In the genomic region with DNA sequence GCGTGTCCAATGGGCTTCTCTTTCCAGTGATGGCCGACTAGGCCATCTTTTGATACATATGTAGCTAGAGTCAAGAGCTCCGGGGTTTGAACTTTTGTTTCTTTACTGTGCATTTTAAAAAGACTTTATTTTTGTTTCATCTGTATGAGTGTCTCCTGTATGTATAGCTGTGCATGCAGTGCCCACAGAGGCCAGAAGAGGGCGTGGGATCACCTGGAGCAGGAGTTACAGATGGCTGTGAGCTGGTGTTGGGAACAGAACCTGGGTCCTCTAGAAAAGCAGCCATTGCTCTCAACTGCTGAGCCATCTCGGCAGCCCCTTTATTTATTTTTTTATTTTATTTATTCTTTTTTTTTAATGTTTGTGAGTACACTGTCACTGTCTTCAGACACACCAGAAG, we compare ENCODE assay signal across 16 mouse cellular contexts.
DNase-seq lines count a peak whose midpoint lies in the region; TF ChIP-seq lines count a peak whose summit lies in the region.
"Had no signal": no experiment of that assay in that cellular context is flagged by ENCODE, and none has a peak within 500 bp of the region (broad histone marks: within the 10 kb centered on the region; RNA-seq: fewer than 3 reads in every experiment).

No protein-coding gene starts in this region.

- 89% methylated on average over 5 of the region's 5 CpGs for WGBS in heart, adult 2 months
- WGBS in lung, adult 2 months: 80% methylated on average over 4 of the region's 5 CpGs

- H3K9ac ChIP-seq in heart, adult 2 months (ENCODE audit: low read depth, low read length): no peak overlapping the region
- no peak overlapping the region for H3K9ac ChIP-seq in ES-Bruce4 (ENCODE audit: low read depth, poor library complexity, severe bottlenecking)
- H3K9ac ChIP-seq: embryonic facial prominence, embryonic 15.5 days; hindbrain, embryonic 13.5 days; midbrain, embryonic 15.5 days had no signal

- H3K4me3 ChIP-seq in heart, adult 2 months: no peak overlapping the region
- H3K4me3 ChIP-seq in lung, adult 2 months (replicated peaks; ENCODE audit: extremely low read depth, low read depth, low read length): no peak overlapping the region
- no peak overlapping the region for H3K4me3 ChIP-seq in ES-Bruce4 (ENCODE audit: low read depth, low read length)
- H3K4me3 ChIP-seq in cortical plate, adult 2 months (ENCODE audit: insufficient read depth, low read length): no peak overlapping the region
- H3K4me3 ChIP-seq: embryonic facial prominence, embryonic 15.5 days; hindbrain, embryonic 13.5 days; midbrain, embryonic 15.5 days had no signal

- no peak for DNase-seq in heart, adult 2 months
- no peak for DNase-seq in heart, postnatal 4 days
- DNase-seq in lung, adult 2 months: no peak
- no peak for DNase-seq in lung, postnatal 36 days
- no peak for DNase-seq in yolk sac, embryonic 10.5 days (ENCODE audit: low spot score)
- DNase-seq: cerebellum, adult 18-20 months; heart, adult 11 months; kidney, adult 18-20 months; kidney, postnatal 36 days; left cerebral cortex, postnatal 4 days; right cerebral cortex, postnatal 25 days had no signal

- intact Hi-C loops in heart, adult 2 months (cut with DNase I): no loop called here

- H3K27me3 ChIP-seq in heart, adult 2 months (ENCODE audit: control insufficient read depth, insufficient read depth, low read length): no peaks in the 10 kb centered on the region
- no peaks in the 10 kb centered on the region for H3K27me3 ChIP-seq in ES-Bruce4 (ENCODE audit: control insufficient read depth, insufficient read depth, low read length, poor library complexity, severe bottlenecking)
- H3K27me3 ChIP-seq: embryonic facial prominence, embryonic 15.5 days; hindbrain, embryonic 13.5 days; midbrain, embryonic 15.5 days had no signal

- no peak for TF ChIP-seq EP300 in heart, adult 2 months (IDR thresholded peaks at IDR 0.05; ENCODE audit: insufficient read depth, low read depth, low read length)
- no peak for TF ChIP-seq EP300 in ES-Bruce4 (IDR thresholded peaks at IDR 0.05; ENCODE audit: insufficient read depth, low read depth, low read length)

- no peak overlapping the region for H3K27ac ChIP-seq in heart, adult 2 months
- no peak overlapping the region for H3K27ac ChIP-seq in ES-Bruce4 (ENCODE audit: insufficient read depth, low read length)
- H3K27ac ChIP-seq in cortical plate, adult 2 months (ENCODE audit: insufficient read depth, low read length): no peak overlapping the region
- H3K27ac ChIP-seq: embryonic facial prominence, embryonic 15.5 days; hindbrain, embryonic 13.5 days; midbrain, embryonic 15.5 days had no signal

- H3K9me3 ChIP-seq in ES-Bruce4 (replicated peaks; ENCODE audit: control insufficient read depth, insufficient read depth, low read length, poor library complexity, severe bottlenecking): no peaks in the 10 kb centered on the region
- H3K9me3 ChIP-seq: embryonic facial prominence, embryonic 15.5 days; hindbrain, embryonic 13.5 days; midbrain, embryonic 15.5 days had no signal

- TF ChIP-seq CTCF in heart, adult 2 months (IDR thresholded peaks at IDR 0.05): peak; percentile 51
- TF ChIP-seq CTCF in lung, adult 2 months (IDR thresholded peaks at IDR 0.05; ENCODE audit: insufficient read depth, low read length): peak; percentile 38; the same call in 1 of the 2 replicates
- peak; percentile 54 for TF ChIP-seq CTCF in ES-Bruce4 (IDR thresholded peaks at IDR 0.05; ENCODE audit: low read depth, low read length)
- 0 out of 2 replicates have a peak, but pooled peaks have one; percentile 11 for TF ChIP-seq CTCF in cortical plate, adult 2 months (IDR thresholded peaks at IDR 0.05; ENCODE audit: extremely low read depth, insufficient read depth, low read length)

- TF ChIP-seq POLR2A in heart, adult 2 months (IDR thresholded peaks at IDR 0.05; ENCODE audit: insufficient read depth, low read depth, low read length): no peak
- no peak for TF ChIP-seq POLR2A in lung, adult 2 months (IDR thresholded peaks at IDR 0.05; ENCODE audit: borderline replicate concordance, extremely low read depth, low read depth, low read length)
- no peak for TF ChIP-seq POLR2A in ES-Bruce4 (IDR thresholded peaks at IDR 0.05; ENCODE audit: insufficient read depth, low read length)
- no peak for TF ChIP-seq POLR2A in cortical plate, adult 2 months (IDR thresholded peaks at IDR 0.05; ENCODE audit: extremely low read depth, insufficient read depth, low read length)

- peaks cover 6% of the 10 kb centered on the region for H3K4me1 ChIP-seq in heart, adult 2 months (ENCODE audit: control insufficient read depth, insufficient read depth, low read length)
- peaks cover 15% of the 10 kb centered on the region for H3K4me1 ChIP-seq in lung, adult 2 months (ENCODE audit: control insufficient read depth, insufficient read depth, low read length)
- H3K4me1 ChIP-seq in ES-Bruce4 (ENCODE audit: control insufficient read depth, insufficient read depth, low read length): no peaks in the 10 kb centered on the region
- H3K4me1 ChIP-seq in cortical plate, adult 2 months (ENCODE audit: control insufficient read depth, insufficient read depth, low read length): no peaks in the 10 kb centered on the region
- H3K4me1 ChIP-seq: midbrain, embryonic 15.5 days had no signal

- no peaks in the 10 kb centered on the region for H3K36me3 ChIP-seq in heart, adult 2 months (ENCODE audit: control insufficient read depth, insufficient read depth, low read length)
- no peaks in the 10 kb centered on the region for H3K36me3 ChIP-seq in ES-Bruce4 (ENCODE audit: control insufficient read depth, insufficient read depth, low read length, poor library complexity, severe bottlenecking)
- H3K36me3 ChIP-seq: embryonic facial prominence, embryonic 15.5 days; hindbrain, embryonic 13.5 days; midbrain, embryonic 15.5 days had no signal

- H3K79me2 ChIP-seq in heart, adult 2 months (replicated peaks; ENCODE audit: control insufficient read depth, insufficient read depth, low read length): 0 out of 2 replicates have a peak, but pooled peaks cover 2% of the 10 kb centered on the region
